8 mouse cellular contexts compared by ENCODE assay signal in the genomic region with DNA sequence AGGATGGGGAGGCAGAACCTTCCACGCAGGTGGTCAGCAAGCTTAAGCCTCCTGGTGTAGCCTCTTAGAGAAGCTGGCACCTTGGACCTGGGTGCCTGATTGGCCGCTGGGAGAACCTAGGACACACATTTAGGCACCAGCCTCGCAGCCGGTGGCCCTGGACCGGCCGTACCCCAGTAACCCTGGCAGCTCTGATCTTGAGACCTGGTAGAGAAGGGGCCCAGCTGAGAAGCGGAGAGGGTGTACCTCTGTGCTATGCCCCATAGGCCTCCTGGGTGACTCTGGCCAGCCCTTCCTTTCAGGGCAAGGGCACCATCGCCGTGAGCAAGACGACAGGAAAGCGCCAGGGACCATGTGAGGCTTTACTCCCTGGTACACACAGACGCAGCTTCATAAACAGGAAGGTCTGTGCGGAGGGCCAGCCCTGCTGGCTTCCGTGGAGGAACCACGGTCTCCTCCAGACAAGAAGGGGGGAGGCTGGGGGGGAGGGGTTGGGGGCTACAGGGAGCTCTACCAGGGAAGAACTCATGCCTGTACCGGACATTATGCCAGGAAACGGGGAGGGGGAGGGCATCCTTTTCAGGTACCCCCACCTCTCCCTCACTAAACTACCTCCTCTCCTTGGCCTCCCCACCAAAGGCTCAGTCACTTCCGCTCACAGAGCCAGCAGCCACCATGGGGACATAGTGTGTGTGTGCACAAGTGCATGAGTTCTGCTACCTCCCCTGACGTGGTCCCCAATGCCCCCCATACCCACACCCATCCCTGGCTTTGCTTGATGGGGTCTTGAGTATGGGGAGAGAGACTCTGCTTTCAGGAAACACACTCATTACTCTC. TPM values are rescaled to one million over a fixed set of nuclear protein-coding genes. Genes with fewer than 3 reads are reported as not detected.
DNase-seq lines count a peak whose midpoint lies in the region; ATAC-seq lines count a peak whose summit lies in the region.

No protein-coding gene starts in this region.

- H3K4me1 ChIP-seq in brown adipose tissue, adult 24 weeks (ENCODE audit: control insufficient read depth, insufficient read depth, insufficient read length, low read length) = peaks cover 4% of the 10 kb centered on the region
- no peaks in the 10 kb centered on the region; the same call in 1 of the 2 replicates for H3K4me1 ChIP-seq in heart, embryonic 16.5 days (ENCODE audit: control insufficient read depth, insufficient read depth, low read length)
- H3K4me1 ChIP-seq in stomach, embryonic 14.5 days (ENCODE audit: control insufficient read depth, insufficient read depth, low read length) = peaks cover 9% of the 10 kb centered on the region; the same call in 1 of the 2 replicates

- H3K27me3 ChIP-seq in heart, embryonic 16.5 days (ENCODE audit: control insufficient read depth, insufficient read depth, low read length) = no peaks in the 10 kb centered on the region
- no peaks in the 10 kb centered on the region for H3K27me3 ChIP-seq in stomach, embryonic 14.5 days (ENCODE audit: control insufficient read depth, insufficient read depth, low read length)

- peak overlapping the region; percentile 64 for H3K4me3 ChIP-seq in brown adipose tissue, adult 24 weeks (ENCODE audit: insufficient read depth, low read depth, low read length)
- peak overlapping the region; percentile 35 for H3K4me3 ChIP-seq in heart, embryonic 16.5 days (ENCODE audit: low read length)
- H3K4me3 ChIP-seq in stomach, embryonic 14.5 days (ENCODE audit: low read depth, low read length) = peak overlapping the region; percentile 26

- H3K4me2 ChIP-seq in heart, embryonic 16.5 days (ENCODE audit: low read depth, low read length) = peak overlapping the region; percentile 56
- H3K4me2 ChIP-seq in stomach, embryonic 14.5 days (replicated peaks; ENCODE audit: low read depth, low read length) = peak overlapping the region; percentile 32

- H3K9ac ChIP-seq in heart, embryonic 16.5 days (ENCODE audit: low read length) = peak overlapping the region; percentile 38
- H3K9ac ChIP-seq in stomach, embryonic 14.5 days (replicated peaks; ENCODE audit: low read depth, low read length) = 0 out of 2 replicates have a peak overlapping the region, but pooled peaks have one; percentile 3

- H3K36me3 ChIP-seq in heart, embryonic 16.5 days (ENCODE audit: control insufficient read depth, insufficient read depth) = peaks cover 17% of the 10 kb centered on the region
- H3K36me3 ChIP-seq in stomach, embryonic 14.5 days (ENCODE audit: control insufficient read depth, insufficient read depth, low read length) = peaks cover 3% of the 10 kb centered on the region; the same call in 1 of the 2 replicates

- peak; percentile 83 for DNase-seq in CD4-positive helper T cell, adult 2 months (ENCODE audit: low read depth, low spot score)
- peak; percentile 76 for DNase-seq in kidney, postnatal 10 days
- DNase-seq in lung, postnatal 4 days = peak; percentile 74 to 87
- DNase-seq in urinary bladder, postnatal 10 days (ENCODE audit: low spot score) = no peak
- no peak for DNase-seq in cerebellum, postnatal 4 days (ENCODE audit: low spot score in 2 of 2)

- H3K27ac ChIP-seq in brown adipose tissue, adult 24 weeks (replicated peaks; ENCODE audit: low read depth, low read length) = peak overlapping the region; percentile 96
- peak overlapping the region; percentile 68 for H3K27ac ChIP-seq in heart, embryonic 16.5 days (ENCODE audit: low read length)
- peak overlapping the region; percentile 52; the same call in 1 of the 2 replicates for H3K27ac ChIP-seq in stomach, embryonic 14.5 days (ENCODE audit: low read length)

- ATAC-seq in heart, embryonic 16.5 days (replicated peaks; ENCODE audit: extremely low read depth, insufficient read depth, low FRiP score) = peak; percentile 35; the same call in 1 of the 2 replicates
- 0 out of 2 replicates have a peak, but pooled peaks have one; percentile 24 for ATAC-seq in stomach, embryonic 14.5 days (ENCODE audit: insufficient number of reproducible peaks, insufficient read depth, low FRiP score, low read depth)

- H3K9me3 ChIP-seq in heart, embryonic 16.5 days (replicated peaks; ENCODE audit: control insufficient read depth, low read length) = peaks cover 7% of the 10 kb centered on the region; the same call in 1 of the 2 replicates
- no peaks in the 10 kb centered on the region for H3K9me3 ChIP-seq in stomach, embryonic 14.5 days (ENCODE audit: control insufficient read depth, low read depth, low read length)

- WGBS in heart, embryonic 16.5 days = 48% methylated on average over 19 of the region's 19 CpGs
- 61% methylated on average over 19 of the region's 19 CpGs for WGBS in stomach, embryonic 14.5 days

RNA-seq across cellular contexts. Expression of a gene that starts 1.5 kb away (rescaled TPM):
- polyA plus RNA-seq in brown adipose tissue, adult 24 weeks (2012; ENCODE audit: insufficient read depth, insufficient read length, missing spikeins) = 12.0 and 20.7 TPM in 2 replicates
- polyA plus RNA-seq in heart, embryonic 16.5 days (2015; fragmentation: Nextera tagmentation; extraction: Ambion mirVana) = 19.6 and 19.8 TPM in 2 replicates
- 15.7 and 16.9 TPM in 2 replicates for polyA plus RNA-seq in stomach, embryonic 14.5 days (2014; fragmentation: Nextera tagmentation; extraction: Ambion mirVana)

RNA-seq across cellular contexts. Expression of a gene that starts 31.1 kb away (rescaled TPM):
- 3.9 and 4.8 TPM in 2 replicates for polyA plus RNA-seq in brown adipose tissue, adult 24 weeks (2012; ENCODE audit: insufficient read depth, insufficient read length, missing spikeins)
- 6.3 and 7.4 TPM in 2 replicates for polyA plus RNA-seq in heart, embryonic 16.5 days (2015; fragmentation: Nextera tagmentation; extraction: Ambion mirVana)
- polyA plus RNA-seq in stomach, embryonic 14.5 days (2014; fragmentation: Nextera tagmentation; extraction: Ambion mirVana) = 6.5 and 7.6 TPM in 2 replicates

RNA-seq across cellular contexts. Expression of a gene that starts 53.2 kb away (rescaled TPM):
- polyA plus RNA-seq in brown adipose tissue, adult 24 weeks (2012; ENCODE audit: insufficient read depth, insufficient read length, missing spikeins) = not detected in 2 replicates
- polyA plus RNA-seq in heart, embryonic 16.5 days (2015; fragmentation: Nextera tagmentation; extraction: Ambion mirVana) = 0.16 and 0.55 TPM in 2 replicates
- polyA plus RNA-seq in stomach, embryonic 14.5 days (2014; fragmentation: Nextera tagmentation; extraction: Ambion mirVana) = 0.10 TPM in 1 of 2 replicates, not detected in the other

Comparison
In these comparisons a context has a peak if more than half of its experiments do, and no peak if none do; other contexts are left out.
1. DNase-seq: peak in CD4-positive helper T cell, adult 2 months (single experiment), kidney, postnatal 10 days (single experiment) and lung, postnatal 4 days (2 of 2); none in urinary bladder, postnatal 10 days (single experiment) and cerebellum, postnatal 4 days (0 of 2).
2. Peak in every context shown above with its lines, with median percentiles within 50 percentile points of each other: H3K27ac ChIP-seq and H3K4me3 ChIP-seq.